Mouse (Mus musculus) hindbrain, postnatal 0 days (tissue): Measurements from ENCODE around the gene Hoxc9. TPM values are rescaled to one million over a fixed set of nuclear protein-coding genes. Genes with fewer than 3 reads are reported as not detected.

Experiments used
- ATAC-seq: fragments of 200-750 bp; cut with Nextera tagmentation; 2 replicates; pipeline ENCODE4 v1.8.0; 2017; ENCODE audit warnings: mild to moderate bottlenecking, moderate TSS enrichment, moderate library complexity
- DNase-seq: peaks from one replicate; pipeline ENCODE4 v3.0.0-alpha.2; 2015; ENCODE audit warnings: low spot score
- H3K27ac ChIP-seq: fragments of 300-500 bp; sonication (generic); 2 replicates; pipeline ENCODE4 v1.5.1; 2014; ENCODE audit warnings: mild to moderate bottlenecking
- H3K27me3 ChIP-seq: fragments of 300-500 bp; sonication (generic); 2 replicates; pipeline ENCODE4 v1.6.1; 2014; ENCODE audit warnings: low read length, mixed read lengths; ENCODE audit not compliant: insufficient read depth
- H3K36me3 ChIP-seq: fragments of 300-500 bp; sonication (generic); 2 replicates; pipeline ENCODE4 v1.6.1; 2014; ENCODE audit warnings: low read length, mixed read lengths; ENCODE audit not compliant: insufficient read depth
- H3K4me1 ChIP-seq: fragments of 300-500 bp; sonication (generic); 2 replicates; pipeline ENCODE4 v1.6.1; 2014; ENCODE audit warnings: antibody characterized with exemption, low read length, mixed read lengths; ENCODE audit not compliant: insufficient read depth
- H3K4me2 ChIP-seq: fragments of 300-500 bp; sonication (generic); 2 replicates; pipeline ENCODE4 v1.6.1; 2014; ENCODE audit warnings: low read depth, mild to moderate bottlenecking, low read length, moderate library complexity, mixed read lengths
- H3K4me3 ChIP-seq: fragments of 300-500 bp; sonication (generic); 2 replicates; pipeline ENCODE4 v1.5.1; 2014; ENCODE audit warnings: low read length
- H3K9ac ChIP-seq: fragments of 300-500 bp; sonication (generic); replicated peaks from 2 replicates; pipeline ENCODE4 v1.6.1; 2014; ENCODE audit warnings: mild to moderate bottlenecking, low read length, moderate library complexity, mixed read lengths
- H3K9me3 ChIP-seq: fragments of 300-500 bp; sonication (generic); 2 replicates; pipeline ENCODE4 v1.6.1; 2016; ENCODE audit warnings: low read length, mixed read lengths
- CTCF ChIP-seq: IDR thresholded peaks from 2 replicates; pipeline ENCODE4 v1.5.1; 2016; ENCODE audit warnings: antibody characterized with exemption, control low read depth, low read depth
- WGBS: fragments of 180-500 bp; shearing (Covaris S2); extraction: QIAGEN DNeasy Blood & Tissue Kit; methylation state at CpG from one replicate; pipeline ENCODE4 v1.1.7; 2014; 5-methylcytosine and 5-hydroxymethylcytosine counted together
- polyA plus RNA-seq: library from polyadenylated mRNA; unstranded; fragments of >200 nt; fragmentation: Nextera tagmentation; extraction: Ambion mirVana; gene quantifications from 2 replicates; pipeline ENCODE4 v1.2.1, GENCODE M21; 2015
- total RNA-seq: library from RNA; depleted of rRNA; stranded (reverse); fragments of >200 nt; gene quantifications from 2 replicates; pipeline ENCODE4 v1.2.3, GENCODE M21; 2014

Gene Hoxc9
- total and polyA plus RNA-seq, 2 experiments from 2014 or later: not detected

DNA sequence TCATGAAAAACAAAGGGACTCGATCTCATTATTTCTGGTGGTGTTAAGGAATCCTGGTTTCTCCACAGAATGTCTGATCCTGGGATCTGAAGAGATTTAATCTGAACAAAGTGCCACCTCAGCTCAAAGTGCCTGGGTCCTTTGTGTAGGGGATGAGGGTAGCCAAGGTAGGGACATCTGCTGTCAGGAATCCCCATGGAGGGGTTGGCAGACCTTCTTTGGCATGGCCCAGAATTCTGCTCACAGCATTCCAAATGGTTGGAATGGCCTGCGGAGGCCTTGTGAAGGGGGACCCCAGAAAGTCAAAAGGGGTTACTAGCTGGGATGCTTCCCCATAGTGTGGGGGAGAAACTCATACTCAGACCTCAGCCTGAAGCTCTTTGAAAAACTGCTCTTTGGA, 27.4 kb upstream of the Hoxc9 start:
- DNase-seq (no peak), ATAC-seq (no peak)
- Histone ChIP-seq H3K27me3 (peaks cover 95% of the 10 kb centered on the region), H3K9ac (no peak overlapping the region), H3K4me1 (no peaks in the 10 kb centered on the region), H3K27ac (no peak overlapping the region), H3K4me3 (no peak overlapping the region), H3K9me3 (no peaks in the 10 kb centered on the region), H3K4me2 (no peak overlapping the region), H3K36me3 (no peaks in the 10 kb centered on the region)
- TF ChIP-seq CTCF: no peak
- 5% methylated on average over 2 of the region's 2 CpGs for WGBS

DNA sequence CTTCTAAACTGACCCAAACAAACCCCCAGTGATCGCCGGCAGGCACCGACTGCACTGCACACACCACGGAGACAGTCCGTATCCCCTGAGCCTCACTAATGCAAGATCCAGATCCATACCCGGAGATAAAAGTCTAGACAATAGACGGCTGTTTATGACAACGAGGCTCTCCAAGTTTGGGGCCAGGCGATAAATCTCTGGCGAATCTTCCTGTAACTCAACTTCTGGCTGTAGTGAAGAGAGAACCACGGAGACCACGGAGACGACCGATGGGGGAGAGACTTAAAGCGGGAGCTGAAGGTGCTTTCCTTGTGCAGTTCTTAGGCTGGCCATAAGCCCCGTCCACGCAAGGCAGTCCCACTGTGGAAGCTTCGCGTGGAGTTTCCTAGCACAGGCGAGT, 26.5 kb upstream of the Hoxc9 start:
- Histone ChIP-seq H3K9ac (no peak overlapping the region), H3K4me3 (no peak overlapping the region), H3K27me3 (peaks cover 95% of the 10 kb centered on the region), H3K36me3 (no peaks in the 10 kb centered on the region), H3K4me2 (no peak overlapping the region), H3K27ac (no peak overlapping the region), H3K9me3 (no peaks in the 10 kb centered on the region), H3K4me1 (no peaks in the 10 kb centered on the region)
- ATAC-seq (no peak), DNase-seq (no peak)
- WGBS: 2% methylated on average over 20 of the region's 20 CpGs
- no peak for TF ChIP-seq CTCF

GRCm38 (mm10) chr15:102950877-102951276, 25.4 kb upstream of the Hoxc9 start:
- Histone ChIP-seq H3K27me3 (peaks cover 97% of the 10 kb centered on the region), H3K4me1 (no peaks in the 10 kb centered on the region), H3K36me3 (no peaks in the 10 kb centered on the region), H3K4me3 (no peak overlapping the region), H3K27ac (no peak overlapping the region), H3K4me2 (no peak overlapping the region), H3K9ac (no peak overlapping the region), H3K9me3 (no peaks in the 10 kb centered on the region)
- ATAC-seq: no peak
- no peak for DNase-seq
- 9% methylated on average over 2 of the region's 2 CpGs for WGBS
- no peak for TF ChIP-seq CTCF

DNA sequence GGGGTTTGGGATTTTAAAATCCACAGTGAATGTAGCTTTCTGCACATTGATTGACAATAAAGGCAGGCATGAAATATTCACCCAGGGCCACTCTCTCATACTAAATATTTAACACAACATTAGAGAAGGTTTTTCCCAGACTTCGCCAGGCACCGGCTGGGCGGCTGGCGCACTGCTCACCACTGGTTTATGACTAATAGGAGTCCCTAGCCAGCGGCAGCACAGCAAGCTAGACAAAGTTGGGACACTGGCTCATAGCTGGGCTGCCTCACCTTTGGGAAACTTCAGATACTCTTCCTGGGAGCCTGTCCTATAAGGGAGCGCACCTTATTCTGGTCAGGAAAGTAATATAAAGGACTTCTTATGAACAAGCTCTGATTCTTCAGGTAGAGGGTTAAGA, 22.7 kb upstream of the Hoxc9 start:
- no peak overlapping the region for H3K27ac ChIP-seq
- ATAC-seq: no peak
- 1% methylated on average over 6 of the region's 6 CpGs for WGBS

DNA sequence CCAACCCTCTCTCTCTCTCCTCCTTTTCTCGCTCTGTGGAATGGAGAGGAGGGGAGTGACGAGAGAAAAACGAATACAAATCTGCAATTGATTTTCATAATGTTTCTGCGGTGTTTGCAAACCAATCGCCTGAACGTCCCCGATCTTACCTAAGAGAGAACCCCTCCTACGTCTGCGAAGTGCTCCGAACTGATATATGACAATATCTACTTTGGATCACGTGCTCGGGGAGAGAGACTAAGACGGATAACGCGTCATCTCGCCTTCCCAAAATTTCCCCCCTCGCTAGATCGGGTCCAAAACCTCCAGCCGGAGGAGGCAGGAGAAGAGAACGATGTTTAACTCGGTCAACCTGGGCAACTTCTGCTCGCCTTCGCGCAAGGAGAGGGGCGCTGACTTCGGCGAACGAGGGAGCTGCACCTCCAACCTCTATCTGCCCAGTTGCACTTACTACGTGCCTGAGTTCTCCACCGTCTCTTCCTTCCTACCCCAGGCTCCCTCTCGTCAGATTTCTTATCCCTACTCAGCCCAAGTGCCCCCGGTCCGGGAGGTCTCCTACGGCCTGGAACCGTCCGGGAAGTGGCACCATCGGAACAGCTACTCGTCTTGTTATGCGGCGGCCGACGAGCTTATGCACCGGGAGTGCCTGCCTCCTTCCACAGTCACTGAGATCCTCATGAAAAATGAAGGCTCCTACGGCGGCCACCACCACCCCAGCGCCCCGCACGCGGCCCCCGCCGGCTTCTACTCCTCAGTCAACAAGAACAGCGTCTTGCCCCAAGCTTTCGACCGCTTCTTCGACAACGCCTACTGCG, 21.8 kb upstream of the Hoxc9 start, which contains the start of gene Hoxc11:
TSS of gene Hoxc11 (plus strand) at position 236 of the 815 bp plus-strand sequence.
- peaks cover 95% of the 10 kb centered on the region for H3K27me3 ChIP-seq
- ATAC-seq (no peak), DNase-seq (no peak)
- H3K4me1 ChIP-seq: no peaks in the 10 kb centered on the region
- H3K36me3 ChIP-seq: no peaks in the 10 kb centered on the region
- H3K4me3 ChIP-seq: no peak within 1 kb of the TSS
- no peak within 1 kb of the TSS for H3K9ac ChIP-seq
- TF ChIP-seq CTCF: no peak
- H3K4me2 ChIP-seq: no peak within 1 kb of the TSS
- under 1% methylated on average over 56 of the region's 57 CpGs for WGBS
- no peak within 1 kb of the TSS for H3K27ac ChIP-seq
- no peaks in the 10 kb centered on the region for H3K9me3 ChIP-seq

More for the DNA sequence above, 22.7 kb upstream of the Hoxc9 start:
- TF ChIP-seq CTCF: no peak
- Histone ChIP-seq H3K9ac (no peak overlapping the region), H3K27me3 (peaks cover 97% of the 10 kb centered on the region), H3K9me3 (no peaks in the 10 kb centered on the region), H3K4me3 (no peak overlapping the region), H3K4me2 (no peak overlapping the region), H3K36me3 (no peaks in the 10 kb centered on the region), H3K4me1 (no peaks in the 10 kb centered on the region)
- no peak for DNase-seq

DNA sequence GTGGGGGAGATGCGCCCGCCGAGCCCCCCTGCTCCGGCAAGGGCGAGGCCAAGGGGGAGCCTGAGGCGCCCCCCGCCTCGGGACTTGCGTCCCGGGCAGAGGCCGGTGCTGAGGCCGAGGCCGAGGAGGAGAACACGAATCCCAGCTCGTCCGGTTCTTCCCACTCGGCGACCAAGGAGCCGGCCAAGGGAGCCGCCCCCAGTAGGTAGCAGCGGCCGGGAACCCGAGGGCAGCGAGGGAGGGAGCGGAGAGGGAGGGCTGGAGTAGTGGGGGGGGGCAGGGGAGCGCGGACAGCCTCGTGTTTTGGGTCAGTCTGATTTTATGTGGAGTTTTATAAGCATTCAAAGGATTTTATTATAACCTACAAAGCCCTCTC, 21.2 kb upstream of the Hoxc9 start:
- ATAC-seq (no peak), DNase-seq (no peak)
- no peaks in the 10 kb centered on the region for H3K9me3 ChIP-seq
- 1% methylated on average over 28 of the region's 28 CpGs for whole genome bisulfite sequencing
- H3K4me1 ChIP-seq: no peaks in the 10 kb centered on the region
- TF ChIP-seq CTCF: no peak
- H3K36me3 ChIP-seq: no peaks in the 10 kb centered on the region
- H3K27me3 ChIP-seq: peaks cover 95% of the 10 kb centered on the region
- H3K9ac ChIP-seq: no peak overlapping the region
- H3K4me3 ChIP-seq: no peak overlapping the region
- no peak overlapping the region for H3K4me2 ChIP-seq
- H3K27ac ChIP-seq: no peak overlapping the region
